ENCODE assay signal across 19 mouse cellular contexts in the genomic region with DNA sequence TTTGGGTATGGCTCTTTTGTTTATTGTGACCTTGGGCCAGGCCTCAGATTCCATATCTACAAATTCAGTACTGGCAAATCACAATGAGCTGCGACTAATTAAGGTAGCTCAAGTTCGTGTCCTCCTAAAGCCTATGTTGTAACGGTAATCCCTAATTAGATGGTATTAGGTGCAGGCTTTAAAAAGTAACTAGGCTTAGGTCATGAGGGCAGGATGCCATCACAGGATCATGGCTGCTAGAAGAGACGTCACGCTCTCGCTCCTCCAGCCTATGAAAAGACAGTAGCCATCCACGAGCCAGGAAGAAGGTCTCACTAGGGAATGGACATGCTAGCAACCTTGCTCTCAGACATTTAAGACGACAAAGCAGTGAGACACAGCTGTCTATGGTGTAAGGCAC. TPM values are rescaled to one million over a fixed set of nuclear protein-coding genes. Genes with fewer than 3 reads are reported as not detected.
DNase-seq lines count a peak whose midpoint lies in the region; ATAC-seq and TF ChIP-seq lines count a peak whose summit lies in the region.
"Had no signal": no experiment of that assay in that cellular context is flagged by ENCODE, and none has a peak within 500 bp of the region (broad histone marks: within the 10 kb centered on the region; RNA-seq: fewer than 3 reads in every experiment).

No protein-coding gene starts in this region.

- peaks cover 72% of the 10 kb centered on the region for H3K36me3 ChIP-seq in forebrain, embryonic 10.5 days (replicated peaks)
- peaks cover 3% of the 10 kb centered on the region; the same call in 1 of the 2 replicates for H3K36me3 ChIP-seq in forebrain, embryonic 15.5 days
- no peaks in the 10 kb centered on the region for H3K36me3 ChIP-seq in kidney, adult 2 months (ENCODE audit: control insufficient read depth, insufficient read depth, low read length)
- H3K36me3 ChIP-seq in kidney, embryonic 16.5 days (ENCODE audit: insufficient read depth, low read length), result peaks cover 2% of the 10 kb centered on the region; the same call in 1 of the 2 replicates
- H3K36me3 ChIP-seq in midbrain, embryonic 11.5 days (ENCODE audit: control insufficient read depth, insufficient read depth, low read length), result peaks cover 5% of the 10 kb centered on the region; the same call in 1 of the 2 replicates
- no peaks in the 10 kb centered on the region for H3K36me3 ChIP-seq in midbrain, embryonic 16.5 days (ENCODE audit: control insufficient read depth, insufficient read depth, low read length)
- H3K36me3 ChIP-seq: embryonic facial prominence, embryonic 12.5 days; limb, embryonic 15.5 days had no signal

- ATAC-seq in forebrain, embryonic 15.5 days (replicated peaks), result no peak
- ATAC-seq in kidney, embryonic 16.5 days (ENCODE audit: low FRiP score, low TSS enrichment), result no peak
- ATAC-seq in midbrain, embryonic 11.5 days (ENCODE audit: low FRiP score), result no peak
- no peak for ATAC-seq in midbrain, embryonic 16.5 days
- ATAC-seq: activated CD4-positive, CD25-positive, alpha-beta regulatory T cell, adult 4 months had no signal

- peaks cover 58% of the 10 kb centered on the region for H3K4me1 ChIP-seq in forebrain, embryonic 10.5 days
- peaks cover 41% of the 10 kb centered on the region for H3K4me1 ChIP-seq in forebrain, embryonic 15.5 days
- peaks cover 10% of the 10 kb centered on the region; the same call in 1 of the 2 replicates for H3K4me1 ChIP-seq in kidney, adult 2 months (ENCODE audit: control insufficient read depth, insufficient read depth, low read length)
- peaks cover 14% of the 10 kb centered on the region for H3K4me1 ChIP-seq in kidney, embryonic 16.5 days (ENCODE audit: insufficient read depth, low read length)
- H3K4me1 ChIP-seq in midbrain, embryonic 11.5 days (ENCODE audit: control insufficient read depth, insufficient read depth, low read length), result peaks cover 26% of the 10 kb centered on the region
- peaks cover 34% of the 10 kb centered on the region for H3K4me1 ChIP-seq in midbrain, embryonic 16.5 days (ENCODE audit: control insufficient read depth, insufficient read depth, low read length)
- peaks cover 7% of the 10 kb centered on the region for H3K4me1 ChIP-seq in cerebellum, adult 2 months (ENCODE audit: control insufficient read depth, insufficient read depth, low read length)
- H3K4me1 ChIP-seq: limb, embryonic 15.5 days had no signal

- no peak for TF ChIP-seq CTCF in kidney, adult 2 months (conservative IDR thresholded peaks at IDR 0.05; ENCODE audit: insufficient read depth, insufficient read length, low read depth, low read length)
- TF ChIP-seq CTCF in cerebellum, adult 2 months (IDR thresholded peaks at IDR 0.05; ENCODE audit: borderline replicate concordance, insufficient read depth, low read depth, low read length), result no peak

- no peak for DNase-seq in forebrain, embryonic 10.5 days (ENCODE audit: extremely low spot score, low spot score)
- DNase-seq in kidney, adult 2 months, result peak; percentile 54
- DNase-seq in midbrain, embryonic 11.5 days (ENCODE audit: low spot score, missing footprints), result peak; percentile 81
- no peak for DNase-seq in cerebellum, adult 2 months
- DNase-seq: adrenal gland, adult 8-10 months; gastrocnemius, postnatal 10 days; layer of hippocampus, adult 9-11 months; left cerebral cortex, postnatal 4 days; lung, embryonic 14.5 days; thymus, postnatal 14 days had no signal

- H3K9ac ChIP-seq in forebrain, embryonic 15.5 days (replicated peaks), result no peak overlapping the region
- no peak overlapping the region for H3K9ac ChIP-seq in kidney, embryonic 16.5 days (replicated peaks; ENCODE audit: low read length)
- H3K9ac ChIP-seq in midbrain, embryonic 11.5 days (ENCODE audit: low read length), result no peak overlapping the region
- H3K9ac ChIP-seq in midbrain, embryonic 16.5 days (ENCODE audit: low read depth, low read length), result no peak overlapping the region
- H3K9ac ChIP-seq: embryonic facial prominence, embryonic 12.5 days; limb, embryonic 15.5 days; liver, embryonic 14.5 days; lung, embryonic 14.5 days had no signal

- peak overlapping the region; percentile 41; the same call in 1 of the 2 replicates for H3K4me3 ChIP-seq in forebrain, embryonic 10.5 days
- H3K4me3 ChIP-seq in forebrain, embryonic 15.5 days, result no peak overlapping the region
- H3K4me3 ChIP-seq in kidney, adult 2 months (ENCODE audit: insufficient read depth, low read depth, low read length), result no peak overlapping the region
- H3K4me3 ChIP-seq in kidney, embryonic 16.5 days (ENCODE audit: low read length), result no peak overlapping the region
- no peak overlapping the region for H3K4me3 ChIP-seq in midbrain, embryonic 11.5 days (ENCODE audit: low read depth, low read length)
- no peak overlapping the region for H3K4me3 ChIP-seq in midbrain, embryonic 16.5 days (ENCODE audit: low read depth, low read length)
- no peak overlapping the region for H3K4me3 ChIP-seq in cerebellum, adult 2 months (replicated peaks; ENCODE audit: insufficient read depth, low read depth, low read length)
- H3K4me3 ChIP-seq: embryonic facial prominence, embryonic 12.5 days; limb, embryonic 15.5 days; neural tube, embryonic 12.5 days had no signal

- no peak overlapping the region for H3K4me2 ChIP-seq in forebrain, embryonic 15.5 days (replicated peaks)
- no peak overlapping the region for H3K4me2 ChIP-seq in kidney, embryonic 16.5 days (replicated peaks; ENCODE audit: low read depth, low read length)
- H3K4me2 ChIP-seq in midbrain, embryonic 11.5 days, result no peak overlapping the region
- H3K4me2 ChIP-seq in midbrain, embryonic 16.5 days (ENCODE audit: low read length), result no peak overlapping the region
- H3K4me2 ChIP-seq: limb, embryonic 15.5 days; lung, embryonic 14.5 days had no signal

- H3K9me3 ChIP-seq in forebrain, embryonic 10.5 days, result no peaks in the 10 kb centered on the region
- H3K9me3 ChIP-seq in forebrain, embryonic 15.5 days, result no peaks in the 10 kb centered on the region
- H3K9me3 ChIP-seq in kidney, embryonic 16.5 days (ENCODE audit: low read length), result no peaks in the 10 kb centered on the region
- no peaks in the 10 kb centered on the region for H3K9me3 ChIP-seq in midbrain, embryonic 11.5 days (ENCODE audit: control insufficient read depth, low read length)
- no peaks in the 10 kb centered on the region for H3K9me3 ChIP-seq in midbrain, embryonic 16.5 days (replicated peaks; ENCODE audit: control insufficient read depth, low read length, poor library complexity, severe bottlenecking)
- H3K9me3 ChIP-seq: embryonic facial prominence, embryonic 12.5 days; heart, embryonic 10.5 days; limb, embryonic 15.5 days; neural tube, embryonic 12.5 days had no signal

- no peak for TF ChIP-seq POLR2A in kidney, adult 2 months (IDR thresholded peaks at IDR 0.05; ENCODE audit: low read depth, low read length)
- TF ChIP-seq POLR2A in cerebellum, adult 2 months (IDR thresholded peaks at IDR 0.05; ENCODE audit: borderline replicate concordance, insufficient read depth, low read length), result no peak

- H3K27me3 ChIP-seq in forebrain, embryonic 10.5 days (ENCODE audit: poor library complexity, severe bottlenecking), result no peaks in the 10 kb centered on the region
- no peaks in the 10 kb centered on the region for H3K27me3 ChIP-seq in forebrain, embryonic 15.5 days
- H3K27me3 ChIP-seq in kidney, adult 2 months (replicated peaks; ENCODE audit: control insufficient read depth, insufficient read depth, low read length), result no peaks in the 10 kb centered on the region
- no peaks in the 10 kb centered on the region for H3K27me3 ChIP-seq in kidney, embryonic 16.5 days (ENCODE audit: insufficient read depth, low read length)
- H3K27me3 ChIP-seq in midbrain, embryonic 11.5 days (ENCODE audit: control insufficient read depth, insufficient read depth, low read length), result no peaks in the 10 kb centered on the region
- H3K27me3 ChIP-seq in midbrain, embryonic 16.5 days (ENCODE audit: control insufficient read depth, insufficient read depth, low read depth, low read length), result no peaks in the 10 kb centered on the region
- H3K27me3 ChIP-seq in cerebellum, adult 2 months (ENCODE audit: control insufficient read depth, insufficient read depth, low read length), result no peaks in the 10 kb centered on the region
- H3K27me3 ChIP-seq: embryonic facial prominence, embryonic 12.5 days; limb, embryonic 15.5 days; neural tube, embryonic 12.5 days had no signal

- H3K27ac ChIP-seq in forebrain, embryonic 10.5 days, result peak overlapping the region; percentile 85
- no peak overlapping the region for H3K27ac ChIP-seq in forebrain, embryonic 15.5 days (replicated peaks)
- no peak overlapping the region; the same call in 1 of the 2 replicates for H3K27ac ChIP-seq in kidney, adult 2 months (ENCODE audit: insufficient read depth, low read depth, low read length)
- H3K27ac ChIP-seq in kidney, embryonic 16.5 days (ENCODE audit: low read length), result no peak overlapping the region
- H3K27ac ChIP-seq in midbrain, embryonic 11.5 days (ENCODE audit: low read depth, low read length), result no peak overlapping the region
- H3K27ac ChIP-seq in midbrain, embryonic 16.5 days (ENCODE audit: low read length), result no peak overlapping the region; the same call in 1 of the 2 replicates
- H3K27ac ChIP-seq in cerebellum, adult 2 months (ENCODE audit: insufficient read depth, low read length), result no peak overlapping the region
- H3K27ac ChIP-seq: limb, embryonic 15.5 days; liver, embryonic 14.5 days had no signal

- WGBS in forebrain, embryonic 10.5 days, result 68% methylated on average over 8 of the region's 8 CpGs
- WGBS in forebrain, embryonic 15.5 days, result 52% methylated on average over 8 of the region's 8 CpGs
- WGBS in kidney, adult 2 months, result 67% methylated on average over 8 of the region's 8 CpGs
- WGBS in kidney, embryonic 16.5 days, result 78% methylated on average over 8 of the region's 8 CpGs
- WGBS in midbrain, embryonic 11.5 days, result 84% methylated on average over 8 of the region's 8 CpGs
- WGBS in midbrain, embryonic 16.5 days, result 73% methylated on average over 8 of the region's 8 CpGs
- 83% methylated on average over 8 of the region's 8 CpGs for WGBS in cerebellum, adult 2 months

RNA-seq across cellular contexts. Expression of gene Jam3, which starts 7.3 kb away (rescaled TPM):
- 146 and 150 TPM in 2 replicates for polyA plus RNA-seq in forebrain, embryonic 10.5 days (2016; fragmentation: Nextera tagmentation; extraction: Ambion mirVana)
- 67.3 and 67.9 TPM in 2 replicates for polyA plus RNA-seq in forebrain, embryonic 15.5 days (2015; fragmentation: Nextera tagmentation; extraction: Ambion mirVana)
- 35.5 and 37.1 TPM in 2 replicates for polyA plus RNA-seq in kidney, adult 2 months (2012; rRNA removed)
- 81.5 TPM in 2 replicates for polyA plus RNA-seq in kidney, embryonic 16.5 days (2015; fragmentation: Nextera tagmentation; extraction: Ambion mirVana)
- polyA plus RNA-seq in midbrain, embryonic 11.5 days (2014; fragmentation: Nextera tagmentation; extraction: Ambion mirVana), result 170 and 171 TPM in 2 replicates
- polyA plus RNA-seq in midbrain, embryonic 16.5 days (2015; fragmentation: Nextera tagmentation; extraction: Ambion mirVana), result 46.3 and 57.8 TPM in 2 replicates
- 44.3 and 50.8 TPM in 2 replicates for polyA plus RNA-seq in cerebellum, adult 2 months (2012; rRNA removed)

Comparison
In these comparisons a context has a peak if more than half of its experiments do, and no peak if none do; other contexts are left out.
1. DNase-seq: peak in kidney, adult 2 months (single experiment) and midbrain, embryonic 11.5 days (single experiment); none in forebrain, embryonic 10.5 days (single experiment) and cerebellum, adult 2 months (0 of 2).